Mouse (Mus musculus) hindbrain, embryonic 11.5 days (tissue): ENCODE measurements around the gene Ptpn20. TPM values are rescaled to one million over a fixed set of nuclear protein-coding genes. Genes with fewer than 3 reads are reported as not detected.

Experiments
- ATAC-seq: fragments of 200-750 bp; cut with Nextera tagmentation; 2 replicates; pipeline ENCODE4 v1.8.0; 2017; ENCODE audit warnings: mild to moderate bottlenecking, moderate TSS enrichment, moderate library complexity; ENCODE audit not compliant: low FRiP score
- DNase-seq: peaks from one replicate; pipeline ENCODE4 v3.0.0-alpha.2; 2015; ENCODE audit warnings: low spot score
- H3K27ac ChIP-seq: fragments of 300-500 bp; sonication (generic); 2 replicates; pipeline ENCODE4 v1.5.1; 2014; ENCODE audit warnings: mild to moderate bottlenecking, low read depth, low read length
- H3K27me3 ChIP-seq: fragments of 300-500 bp; sonication (generic); 2 replicates; pipeline ENCODE4 v1.6.1; 2014; ENCODE audit warnings: mild to moderate bottlenecking, low read length, moderate library complexity, mixed read lengths; ENCODE audit not compliant: control insufficient read depth, insufficient read depth
- H3K36me3 ChIP-seq: fragments of 300-500 bp; sonication (generic); 2 replicates; pipeline ENCODE4 v1.6.1; 2014; ENCODE audit warnings: mild to moderate bottlenecking, low read length, moderate library complexity, mixed read lengths; ENCODE audit not compliant: control insufficient read depth, insufficient read depth
- H3K4me1 ChIP-seq: fragments of 300-500 bp; sonication (generic); replicated peaks from 2 replicates; pipeline ENCODE4 v1.6.1; 2014; ENCODE audit warnings: low read length, mixed read lengths; ENCODE audit not compliant: control insufficient read depth, insufficient read depth
- H3K4me2 ChIP-seq: fragments of 300-500 bp; sonication (generic); replicated peaks from 2 replicates; pipeline ENCODE4 v1.6.1; 2014; ENCODE audit warnings: mild to moderate bottlenecking, low read depth, low read length
- H3K4me3 ChIP-seq: fragments of 300-500 bp; sonication (generic); 2 replicates; pipeline ENCODE4 v1.5.1; 2014; ENCODE audit warnings: low read depth, low read length
- H3K9ac ChIP-seq: fragments of 300-500 bp; sonication (generic); 2 replicates; pipeline ENCODE4 v1.6.1; 2014; ENCODE audit warnings: low read depth, low read length
- H3K9me3 ChIP-seq: fragments of 300-500 bp; sonication (generic); 2 replicates; pipeline ENCODE4 v1.6.1; 2016; ENCODE audit warnings: low read length; ENCODE audit not compliant: control insufficient read depth
- WGBS: fragments of 180-500 bp; shearing (Covaris S2); extraction: QIAGEN DNeasy Blood & Tissue Kit; methylation state at CpG from one replicate; pipeline ENCODE4 v1.1.7; 2014; 5-methylcytosine and 5-hydroxymethylcytosine counted together
- polyA plus RNA-seq: library from polyadenylated mRNA; unstranded; fragments of >200 nt; fragmentation: Nextera tagmentation; extraction: Ambion mirVana; gene quantifications from 2 replicates; pipeline ENCODE4 v1.2.1, GENCODE M21; 2014

Ptpn20 gene
- polyA plus RNA-seq, 1 experiment from 2014 or later = 0.19 TPM

DNA sequence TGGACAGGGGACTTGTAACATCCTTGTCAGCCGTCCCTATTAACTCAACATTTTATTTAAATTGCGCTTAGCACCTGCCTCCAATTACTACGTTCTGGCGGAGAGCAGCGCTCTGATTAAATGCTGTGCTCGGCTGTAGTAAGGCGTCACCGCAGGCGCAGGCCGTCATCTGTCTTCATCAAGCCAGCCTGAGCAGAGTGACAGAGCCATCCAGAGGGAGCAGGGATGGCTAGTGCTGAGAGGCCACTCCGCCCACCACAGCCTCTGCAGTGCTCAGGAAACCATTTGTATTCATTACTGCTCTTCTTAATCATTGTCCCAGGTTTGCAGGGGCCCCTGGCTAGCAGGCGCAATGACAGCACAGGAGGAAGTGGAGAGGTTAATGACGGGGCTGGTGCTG is 94.7 kb downstream of the Ptpn20 start:
- Histone ChIP-seq H3K4me1 (no peaks in the 10 kb centered on the region), H3K27ac (no peak overlapping the region), H3K36me3 (no peaks in the 10 kb centered on the region), H3K9me3 (no peaks in the 10 kb centered on the region), H3K27me3 (no peaks in the 10 kb centered on the region), H3K9ac (0 out of 2 replicates have a peak overlapping the region, but pooled peaks have one; percentile 19), H3K4me3 (no peak overlapping the region), H3K4me2 (no peak overlapping the region)
- ATAC-seq (peak; percentile 97), DNase-seq (peak; percentile 65)
- WGBS = 28% methylated on average over 13 of the region's 13 CpGs

DNA sequence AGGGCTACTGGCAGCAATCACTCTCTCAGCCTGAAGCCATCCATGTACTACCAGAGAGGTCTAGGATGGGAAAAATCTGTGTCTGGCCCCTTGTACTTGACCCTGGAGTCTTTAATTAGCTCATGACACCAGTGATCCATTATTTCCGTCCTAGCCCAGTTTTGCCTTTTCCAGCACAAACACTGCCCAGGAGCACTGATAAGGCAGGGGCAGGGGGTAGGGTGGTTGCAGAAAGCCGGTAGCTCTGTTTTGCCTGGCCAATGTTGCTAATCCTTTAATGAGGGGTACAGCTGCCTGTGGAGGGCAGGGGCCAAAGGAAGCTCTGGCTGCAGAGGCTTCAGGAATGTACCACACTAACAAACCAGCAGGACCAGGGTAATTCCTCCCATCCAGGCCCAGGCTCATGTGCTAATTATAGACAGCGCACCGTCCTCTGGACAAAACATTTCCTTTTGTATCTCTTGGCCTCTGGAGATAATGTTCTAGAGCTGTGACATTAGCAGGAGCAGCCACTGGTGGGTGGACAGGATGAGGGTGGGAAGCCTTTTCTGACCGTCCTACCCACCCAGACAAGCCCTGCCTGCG is 98.5 kb downstream of the Ptpn20 start:
- H3K9ac ChIP-seq = no peak overlapping the region
- WGBS = 68% methylated on average over 6 of the region's 6 CpGs
- H3K9me3 ChIP-seq = no peaks in the 10 kb centered on the region
- no peaks in the 10 kb centered on the region for H3K36me3 ChIP-seq
- no peak for ATAC-seq
- no peaks in the 10 kb centered on the region for H3K4me1 ChIP-seq
- no peaks in the 10 kb centered on the region for H3K27me3 ChIP-seq
- no peak overlapping the region for H3K27ac ChIP-seq
- no peak overlapping the region for H3K4me2 ChIP-seq
- DNase-seq = no peak
- no peak overlapping the region for H3K4me3 ChIP-seq

- no peak overlapping the region for H3K9ac ChIP-seq
- H3K36me3 ChIP-seq = no peaks in the 10 kb centered on the region
- no peaks in the 10 kb centered on the region for H3K9me3 ChIP-seq
- ATAC-seq (no peak), DNase-seq (no peak)
- H3K4me2 ChIP-seq = no peak overlapping the region
- no peak overlapping the region for H3K27ac ChIP-seq
- no peaks in the 10 kb centered on the region for H3K4me1 ChIP-seq
- H3K27me3 ChIP-seq = no peaks in the 10 kb centered on the region
- H3K4me3 ChIP-seq = no peak overlapping the region
Measured at GRCm38 (mm10) chr14:33689044-33689443, 100.0 kb downstream of the Ptpn20 start.

Other genes starting within 250 kb of the Ptpn20 start
- 26.8 and 36.0 TPM in 2 replicates for gene Mapk8, start 142.0 kb upstream of the Ptpn20 start, polyA plus RNA-seq
- gene Frmpd2, start 117.5 kb upstream of the Ptpn20 start, polyA plus RNA-seq = 0.12 and 0.14 TPM in 2 replicates